Mouse (Mus musculus): ENCODE results near the gene Gm49322. TPM values are rescaled to one million over a fixed set of nuclear protein-coding genes. Genes with fewer than 3 reads are reported as not detected.

The Gm49322 gene
- polyA plus RNA-seq, 1 experiment = 1.1 TPM

- peak within 1 kb of the TSS; percentile 74 for H3K4me3 ChIP-seq (ENCODE audit: insufficient read depth, low read length)
- peaks cover 18% of the 10 kb centered on the region for H3K4me1 ChIP-seq (ENCODE audit: control insufficient read depth, insufficient read depth, low read length)
- TF ChIP-seq CTCF (IDR thresholded peaks at IDR 0.05; ENCODE audit: low read depth, low read length) (no peak), POLR2A (IDR thresholded peaks at IDR 0.05; ENCODE audit: borderline replicate concordance, low read depth, low read length) (peak; percentile 76; the same call in 1 of the 2 replicates)
- H3K27ac ChIP-seq (ENCODE audit: insufficient read depth, low read depth, low read length) = peak within 1 kb of the TSS; percentile 7; the same call in 1 of the 2 replicates
Observed at GRCm38 (mm10) chr10:80589879-80590854, 15.7 kb upstream of the Gm49322 start, which contains the start of gene Abhd17a. Gene Abhd17a (minus strand): TSS chr10:80590341.

DNA sequence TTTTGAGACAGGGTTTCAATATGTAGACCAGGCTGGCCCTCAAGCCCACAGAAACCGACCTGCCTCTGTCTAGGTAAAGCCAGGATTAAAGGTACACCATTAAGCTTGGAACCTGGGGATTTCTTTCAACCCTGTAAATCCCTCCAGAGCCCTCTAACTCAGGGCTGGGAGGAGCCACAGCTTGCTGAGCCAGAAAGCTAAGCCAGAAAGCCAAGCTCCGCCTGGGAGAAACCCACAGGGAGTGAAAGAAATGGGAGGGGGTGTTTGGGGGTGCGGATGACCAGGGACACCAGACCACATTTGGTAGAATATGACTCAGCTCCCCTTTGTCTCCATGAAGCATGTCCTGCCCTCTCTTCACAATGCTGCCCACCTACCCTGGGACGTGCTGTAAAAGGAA, 9.5 kb upstream of the Gm49322 start:
- TF ChIP-seq CTCF (IDR thresholded peaks at IDR 0.05; ENCODE audit: low read depth, low read length) (no peak), POLR2A (IDR thresholded peaks at IDR 0.05; ENCODE audit: borderline replicate concordance, low read depth, low read length) (no peak)
- H3K27ac ChIP-seq (ENCODE audit: insufficient read depth, low read depth, low read length) = no peak overlapping the region
- H3K4me3 ChIP-seq (ENCODE audit: insufficient read depth, low read length) = no peak overlapping the region
- H3K4me1 ChIP-seq (ENCODE audit: control insufficient read depth, insufficient read depth, low read length) = peaks cover 26% of the 10 kb centered on the region

DNA sequence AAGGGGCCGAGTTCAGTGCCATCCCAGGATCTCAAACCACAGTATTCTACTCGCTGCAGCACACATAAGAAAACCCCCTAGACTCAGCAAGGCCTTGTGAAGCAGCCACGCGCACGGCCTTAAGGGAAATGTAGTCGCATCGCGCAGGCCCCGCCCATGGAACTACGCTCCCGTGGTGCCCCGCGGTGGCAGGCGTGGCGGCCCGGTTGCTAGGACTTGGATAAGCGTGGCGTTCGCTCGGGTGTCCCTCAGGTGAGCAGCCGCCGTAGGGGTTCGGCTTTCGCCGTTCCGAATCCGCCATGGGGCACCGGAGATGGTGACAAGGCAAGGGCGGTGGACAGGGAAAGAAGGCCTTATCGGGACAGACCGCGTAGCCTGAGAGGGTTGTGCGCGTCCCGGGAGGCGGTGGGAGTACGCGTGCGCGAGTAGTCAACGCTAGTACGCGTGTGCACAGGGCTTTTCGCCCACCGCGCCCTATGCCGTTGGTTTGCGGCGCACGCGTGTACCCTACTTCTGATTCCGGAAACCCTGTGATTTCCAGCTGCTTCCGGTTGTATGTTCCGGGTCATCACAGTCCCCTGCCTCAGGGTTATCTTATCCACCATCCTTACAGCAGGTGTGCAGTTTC, 3.0 kb upstream of the Gm49322 start, which contains the start of the genes Scamp4 and Adat3:
Gene Scamp4, plus strand, starts transcription at position 175 of the 628 bp plus-strand sequence.
Gene Adat3, plus strand, starts transcription at position 183 of the 628 bp plus-strand sequence.
- H3K27ac ChIP-seq (ENCODE audit: insufficient read depth, low read depth, low read length) = peak within 1 kb of the TSS; percentile 86
- H3K4me1 ChIP-seq (ENCODE audit: control insufficient read depth, insufficient read depth, low read length) = peaks cover 21% of the 10 kb centered on the region
- H3K4me3 ChIP-seq (ENCODE audit: insufficient read depth, low read length) = peak within 1 kb of the TSS; percentile 96
- TF ChIP-seq POLR2A (IDR thresholded peaks at IDR 0.05; ENCODE audit: borderline replicate concordance, low read depth, low read length) = no peak
- no peak for TF ChIP-seq CTCF (IDR thresholded peaks at IDR 0.05; ENCODE audit: low read depth, low read length)

DNA sequence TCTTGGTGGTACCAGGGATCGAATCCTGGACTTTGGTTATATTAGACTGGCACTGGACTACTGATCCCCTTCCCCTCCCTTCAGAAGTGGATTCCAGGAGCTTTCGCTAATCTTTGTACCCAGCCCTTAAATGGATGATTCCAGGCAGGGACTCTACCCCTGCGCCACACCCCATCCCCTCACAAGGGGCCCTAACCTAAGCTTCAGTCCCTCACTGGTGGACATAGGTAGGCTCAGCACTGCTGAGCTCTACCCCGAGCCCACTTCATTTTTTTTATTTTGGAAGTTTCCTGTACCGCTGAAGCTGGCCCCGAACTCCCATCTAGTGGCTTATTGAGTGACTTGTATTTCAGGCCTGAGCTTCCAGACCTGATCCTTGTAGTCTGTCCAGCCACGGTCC, 2.5 kb upstream of the Gm49322 start:
- Histone ChIP-seq H3K27ac (ENCODE audit: insufficient read depth, low read depth, low read length) (peak overlapping the region; percentile 86), H3K4me1 (ENCODE audit: control insufficient read depth, insufficient read depth, low read length) (peaks cover 15% of the 10 kb centered on the region)
- no peak for TF ChIP-seq CTCF (IDR thresholded peaks at IDR 0.05; ENCODE audit: low read depth, low read length)
- TF ChIP-seq POLR2A (IDR thresholded peaks at IDR 0.05; ENCODE audit: borderline replicate concordance, low read depth, low read length) = no peak

DNA sequence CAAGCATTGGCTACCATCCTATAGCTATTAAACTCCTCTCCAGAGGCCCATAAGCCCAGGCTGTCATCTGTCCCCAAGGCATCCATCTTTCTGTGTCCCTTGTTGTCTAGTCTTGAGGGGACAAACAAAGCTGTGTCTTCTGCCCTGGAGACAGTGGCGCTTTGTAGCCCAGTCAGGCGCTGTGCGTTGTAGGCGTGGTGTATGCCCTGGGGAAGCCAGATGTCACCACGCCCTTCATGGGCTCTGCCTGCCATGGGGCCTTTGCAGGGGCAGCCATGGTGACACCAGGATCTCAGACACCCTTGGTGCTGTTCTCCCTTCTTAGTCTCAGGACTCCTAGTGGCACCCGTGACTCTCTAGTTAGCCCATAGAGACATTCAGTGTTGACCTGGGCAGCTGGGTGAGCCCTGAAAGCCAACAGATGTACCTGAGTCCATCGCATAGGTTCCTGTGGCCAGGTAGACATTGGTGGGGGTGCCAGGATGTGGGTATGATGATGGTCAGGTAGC, 1.8 kb upstream of the Gm49322 start:
- no peak for TF ChIP-seq CTCF (IDR thresholded peaks at IDR 0.05; ENCODE audit: low read depth, low read length)
- TF ChIP-seq POLR2A (IDR thresholded peaks at IDR 0.05; ENCODE audit: borderline replicate concordance, low read depth, low read length) = no peak
- Histone ChIP-seq H3K4me3 (ENCODE audit: insufficient read depth, low read length) (peak overlapping the region; percentile 96), H3K4me1 (ENCODE audit: control insufficient read depth, insufficient read depth, low read length) (peaks cover 14% of the 10 kb centered on the region), H3K27ac (ENCODE audit: insufficient read depth, low read depth, low read length) (peak overlapping the region; percentile 86)

More for the DNA sequence above, 2.5 kb upstream of the Gm49322 start:
- peak overlapping the region; percentile 96 for H3K4me3 ChIP-seq (ENCODE audit: insufficient read depth, low read length)

- H3K4me3 ChIP-seq (ENCODE audit: insufficient read depth, low read length) = no peak overlapping the region
- no peak overlapping the region for H3K27ac ChIP-seq (ENCODE audit: insufficient read depth, low read depth, low read length)
- peaks cover 14% of the 10 kb centered on the region for H3K4me1 ChIP-seq (ENCODE audit: control insufficient read depth, insufficient read depth, low read length)
- TF ChIP-seq CTCF (IDR thresholded peaks at IDR 0.05; ENCODE audit: low read depth, low read length) (no peak), POLR2A (IDR thresholded peaks at IDR 0.05; ENCODE audit: borderline replicate concordance, low read depth, low read length) (no peak)
Observed at GRCm38 (mm10) chr10:80604988-80605387, 833 bp upstream of the Gm49322 start.

GRCm38 (mm10) chr10:80606306-80606705, 485 bp downstream of the Gm49322 start:
- Histone ChIP-seq H3K4me1 (ENCODE audit: control insufficient read depth, insufficient read depth, low read length) (peaks cover 17% of the 10 kb centered on the region), H3K4me3 (ENCODE audit: insufficient read depth, low read length) (no peak overlapping the region), H3K27ac (ENCODE audit: insufficient read depth, low read depth, low read length) (no peak overlapping the region)
- TF ChIP-seq POLR2A (IDR thresholded peaks at IDR 0.05; ENCODE audit: borderline replicate concordance, low read depth, low read length) = no peak
- TF ChIP-seq CTCF (IDR thresholded peaks at IDR 0.05; ENCODE audit: low read depth, low read length) = no peak

DNA sequence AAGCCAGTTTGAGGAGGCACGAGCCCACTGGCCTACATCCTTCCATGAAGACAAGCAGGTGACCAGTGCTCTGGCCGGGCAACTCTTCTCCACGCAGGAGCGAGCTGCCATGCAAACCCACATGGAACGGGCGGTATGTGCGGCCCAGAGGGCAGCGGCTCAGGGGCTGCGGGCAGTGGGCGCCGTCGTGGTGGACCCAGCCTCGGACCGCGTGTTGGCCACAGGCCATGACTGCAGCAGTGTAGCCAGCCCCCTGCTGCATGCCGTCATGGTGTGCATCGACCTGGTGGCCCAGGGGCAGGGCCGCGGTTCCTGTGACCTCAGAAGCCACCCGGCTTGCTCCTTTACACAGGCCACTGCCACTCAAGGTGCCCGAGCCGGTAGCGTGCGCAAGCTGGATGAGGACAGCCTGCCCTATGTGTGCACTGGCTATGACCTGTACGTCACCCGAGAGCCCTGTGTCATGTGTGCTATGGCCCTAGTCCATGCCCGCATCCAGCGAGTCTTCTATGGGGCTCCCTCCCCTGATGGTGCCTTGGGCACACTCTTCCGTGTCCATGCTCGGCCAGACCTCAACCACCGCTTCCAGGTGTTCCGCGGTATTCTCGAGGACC, 1.0 kb downstream of the Gm49322 start:
- H3K4me3 ChIP-seq (ENCODE audit: insufficient read depth, low read length) = no peak overlapping the region
- no peak overlapping the region for H3K27ac ChIP-seq (ENCODE audit: insufficient read depth, low read depth, low read length)
- H3K4me1 ChIP-seq (ENCODE audit: control insufficient read depth, insufficient read depth, low read length) = peaks cover 21% of the 10 kb centered on the region
- TF ChIP-seq CTCF (IDR thresholded peaks at IDR 0.05; ENCODE audit: low read depth, low read length) (no peak), POLR2A (IDR thresholded peaks at IDR 0.05; ENCODE audit: borderline replicate concordance, low read depth, low read length) (no peak)

DNA sequence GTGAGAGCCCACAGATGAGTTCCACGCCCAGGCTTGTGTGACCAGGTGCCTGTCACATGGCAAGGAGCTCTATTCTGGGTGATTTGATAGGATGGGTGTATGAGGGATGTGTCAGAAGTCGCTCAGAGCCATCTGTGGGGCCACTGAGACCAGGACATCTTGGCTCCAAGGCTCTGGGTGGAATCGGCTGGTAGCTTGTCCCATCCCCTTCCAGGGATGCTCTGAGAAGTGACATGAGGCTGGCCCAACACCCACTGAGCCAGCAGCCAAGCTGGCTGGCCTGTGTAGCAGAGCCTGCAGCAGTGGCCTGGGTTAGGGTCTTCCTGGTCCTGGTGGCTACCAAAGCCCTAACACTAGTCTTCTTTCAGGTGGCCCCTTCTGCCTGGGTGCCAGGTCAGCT, 2.6 kb downstream of the Gm49322 start:
- Histone ChIP-seq H3K27ac (ENCODE audit: insufficient read depth, low read depth, low read length) (no peak overlapping the region), H3K4me1 (ENCODE audit: control insufficient read depth, insufficient read depth, low read length) (peaks cover 20% of the 10 kb centered on the region), H3K4me3 (ENCODE audit: insufficient read depth, low read length) (no peak overlapping the region)
- TF ChIP-seq POLR2A (IDR thresholded peaks at IDR 0.05; ENCODE audit: borderline replicate concordance, low read depth, low read length) (no peak), CTCF (IDR thresholded peaks at IDR 0.05; ENCODE audit: low read depth, low read length) (no peak)
